Mouse (Mus musculus): Measurements from ENCODE around the gene Ndufa13.

- no peak for TF ChIP-seq CTCF (IDR thresholded peaks at IDR 0.05)
- no peak for TF ChIP-seq EP300 (IDR thresholded peaks at IDR 0.05)
Observed at GRCm38 (mm10) chr8:69870907-69871306, 31.5 kb downstream of the Ndufa13 start.

Measured in lung, postnatal 0 days (tissue).